8 mouse cellular contexts compared by ENCODE assay signal in genomic region chr14:72602521-72603193, GRCm38 (mm10).
DNase-seq lines count a peak whose midpoint lies in the region; ATAC-seq and TF ChIP-seq lines count a peak whose summit lies in the region.

No protein-coding gene starts in this region.

- TF ChIP-seq POLR2A in bone marrow, adult 2 months (IDR thresholded peaks at IDR 0.05; ENCODE audit: borderline replicate concordance, control insufficient read depth, low read depth, low read length), result no peak
- TF ChIP-seq POLR2A in heart, adult 2 months (IDR thresholded peaks at IDR 0.05; ENCODE audit: insufficient read depth, low read depth, low read length), result peak; percentile 92
- no peak for TF ChIP-seq POLR2A in kidney, adult 2 months (IDR thresholded peaks at IDR 0.05; ENCODE audit: low read depth, low read length)
- TF ChIP-seq POLR2A in small intestine, adult 2 months (IDR thresholded peaks at IDR 0.05; ENCODE audit: low read depth, low read length), result peak; percentile 74; the same call in 1 of the 2 replicates

- 0 out of 2 replicates have a peak, but pooled peaks have one; percentile 63 for TF ChIP-seq EP300 in heart, adult 2 months (IDR thresholded peaks at IDR 0.05; ENCODE audit: insufficient read depth, low read depth, low read length)

- no peak for TF ChIP-seq CTCF in bone marrow, adult 2 months (IDR thresholded peaks at IDR 0.05; ENCODE audit: control insufficient read depth, insufficient read depth, low read length)
- no peak for TF ChIP-seq CTCF in heart, adult 2 months (IDR thresholded peaks at IDR 0.05)
- TF ChIP-seq CTCF in kidney, adult 2 months (conservative IDR thresholded peaks at IDR 0.05; ENCODE audit: insufficient read depth, insufficient read length, low read depth, low read length), result no peak
- no peak for TF ChIP-seq CTCF in small intestine, adult 2 months (IDR thresholded peaks at IDR 0.05; ENCODE audit: extremely low read depth, insufficient read length, insufficient replicate concordance, low read depth, low read length)

- peak; percentile 91 for DNase-seq in 3T3-L1 (ENCODE audit: low read depth, low spot score)
- peak; percentile 98 for DNase-seq in embryonic facial prominence, embryonic 14.5 days (ENCODE audit: low spot score)
- peak; percentile 87 to 92 for DNase-seq in heart, adult 2 months
- DNase-seq in kidney, adult 2 months, result peak; percentile 97
- peak; percentile 92 for DNase-seq in limb, embryonic 11.5 days (ENCODE audit: low spot score)

- intact Hi-C loops in heart, adult 2 months (cut with DNase I), result loop anchor here (1.0 kb wide), 1 partner anchor 107 kb away; no protein-coding TSS in a partner anchor

- no peaks in the 10 kb centered on the region for H3K9me3 ChIP-seq in embryonic facial prominence, embryonic 14.5 days (ENCODE audit: control insufficient read depth, low read length)
- H3K9me3 ChIP-seq in limb, embryonic 11.5 days (ENCODE audit: control insufficient read depth, low read length), result no peaks in the 10 kb centered on the region
- no peaks in the 10 kb centered on the region for H3K9me3 ChIP-seq in midbrain, embryonic 13.5 days

- no peaks in the 10 kb centered on the region for H3K27me3 ChIP-seq in embryonic facial prominence, embryonic 14.5 days (replicated peaks; ENCODE audit: control insufficient read depth, insufficient read depth, low read length)
- no peaks in the 10 kb centered on the region for H3K27me3 ChIP-seq in heart, adult 2 months (ENCODE audit: control insufficient read depth, insufficient read depth, low read length)
- H3K27me3 ChIP-seq in kidney, adult 2 months (replicated peaks; ENCODE audit: control insufficient read depth, insufficient read depth, low read length), result no peaks in the 10 kb centered on the region
- H3K27me3 ChIP-seq in limb, embryonic 11.5 days (ENCODE audit: control insufficient read depth, insufficient read depth, low read length), result no peaks in the 10 kb centered on the region
- no peaks in the 10 kb centered on the region for H3K27me3 ChIP-seq in midbrain, embryonic 13.5 days
- no peaks in the 10 kb centered on the region for H3K27me3 ChIP-seq in small intestine, adult 2 months (ENCODE audit: control insufficient read depth, insufficient read depth, low read length)

- WGBS in bone marrow, adult 2 months, result 1% methylated on average over 20 of the region's 20 CpGs
- WGBS in embryonic facial prominence, embryonic 14.5 days, result 2% methylated on average over 20 of the region's 20 CpGs
- WGBS in heart, adult 2 months, result 1% methylated on average over 20 of the region's 20 CpGs
- WGBS in kidney, adult 2 months, result 2% methylated on average over 20 of the region's 20 CpGs
- WGBS in limb, embryonic 11.5 days, result 5% methylated on average over 20 of the region's 20 CpGs
- WGBS in midbrain, embryonic 13.5 days, result 3% methylated on average over 20 of the region's 20 CpGs
- 1% methylated on average over 20 of the region's 20 CpGs for WGBS in small intestine, adult 2 months

- no peak overlapping the region for H3K27ac ChIP-seq in bone marrow, adult 2 months (ENCODE audit: control insufficient read depth, insufficient read depth, low read depth, low read length, poor library complexity)
- peak overlapping the region; percentile 40 for H3K27ac ChIP-seq in embryonic facial prominence, embryonic 14.5 days (replicated peaks; ENCODE audit: low read depth, low read length)
- peak overlapping the region; percentile 79 for H3K27ac ChIP-seq in heart, adult 2 months
- peak overlapping the region; percentile 84 for H3K27ac ChIP-seq in kidney, adult 2 months (ENCODE audit: insufficient read depth, low read depth, low read length)
- peak overlapping the region; percentile 49; the same call in 1 of the 2 replicates for H3K27ac ChIP-seq in limb, embryonic 11.5 days (replicated peaks; ENCODE audit: low read depth, low read length)
- H3K27ac ChIP-seq in midbrain, embryonic 13.5 days, result peak overlapping the region; percentile 86
- peak overlapping the region; percentile 85 for H3K27ac ChIP-seq in small intestine, adult 2 months (ENCODE audit: insufficient read depth, low read depth, low read length)

- peak overlapping the region; percentile 68 for H3K9ac ChIP-seq in embryonic facial prominence, embryonic 14.5 days (ENCODE audit: low read depth, low read length)
- H3K9ac ChIP-seq in heart, adult 2 months (ENCODE audit: low read depth, low read length), result peak overlapping the region; percentile 57
- H3K9ac ChIP-seq in limb, embryonic 11.5 days (ENCODE audit: low read length), result peak overlapping the region; percentile 62
- peak overlapping the region; percentile 74 for H3K9ac ChIP-seq in midbrain, embryonic 13.5 days (replicated peaks)

- no peaks in the 10 kb centered on the region; the same call in none of the 2 replicates for H3K4me1 ChIP-seq in bone marrow, adult 2 months (ENCODE audit: control insufficient read depth, insufficient read depth, low read length)
- H3K4me1 ChIP-seq in embryonic facial prominence, embryonic 14.5 days (ENCODE audit: control insufficient read depth, insufficient read depth, low read length), result peaks cover 9% of the 10 kb centered on the region; the same call in 1 of the 2 replicates
- H3K4me1 ChIP-seq in heart, adult 2 months (ENCODE audit: control insufficient read depth, insufficient read depth, low read length), result peaks cover 8% of the 10 kb centered on the region
- H3K4me1 ChIP-seq in kidney, adult 2 months (ENCODE audit: control insufficient read depth, insufficient read depth, low read length), result peaks cover 10% of the 10 kb centered on the region
- H3K4me1 ChIP-seq in limb, embryonic 11.5 days (ENCODE audit: control insufficient read depth, insufficient read depth, low read length), result peaks cover 6% of the 10 kb centered on the region; the same call in 1 of the 2 replicates
- peaks cover 24% of the 10 kb centered on the region for H3K4me1 ChIP-seq in midbrain, embryonic 13.5 days (replicated peaks)
- H3K4me1 ChIP-seq in small intestine, adult 2 months (ENCODE audit: control insufficient read depth, insufficient read depth, insufficient read length, low read length), result peaks cover 3% of the 10 kb centered on the region; the same call in 1 of the 2 replicates

- peak overlapping the region; percentile 73 for H3K4me3 ChIP-seq in bone marrow, adult 2 months (replicated peaks; ENCODE audit: control insufficient read depth, low read depth, low read length)
- peak overlapping the region; percentile 53 for H3K4me3 ChIP-seq in embryonic facial prominence, embryonic 14.5 days (ENCODE audit: low read depth, low read length)
- H3K4me3 ChIP-seq in heart, adult 2 months, result peak overlapping the region; percentile 76
- H3K4me3 ChIP-seq in kidney, adult 2 months (ENCODE audit: insufficient read depth, low read depth, low read length), result peak overlapping the region; percentile 90
- H3K4me3 ChIP-seq in limb, embryonic 11.5 days (ENCODE audit: low read depth, low read length), result peak overlapping the region; percentile 41
- H3K4me3 ChIP-seq in midbrain, embryonic 13.5 days (replicated peaks), result peak overlapping the region; percentile 61
- peak overlapping the region; percentile 61 for H3K4me3 ChIP-seq in small intestine, adult 2 months (ENCODE audit: low read depth, low read length)

- H3K79me2 ChIP-seq in heart, adult 2 months (replicated peaks; ENCODE audit: control insufficient read depth, insufficient read depth, low read length), result peaks cover 2% of the 10 kb centered on the region

- H3K4me2 ChIP-seq in embryonic facial prominence, embryonic 14.5 days (ENCODE audit: low read depth, low read length), result peak overlapping the region; percentile 54
- H3K4me2 ChIP-seq in limb, embryonic 11.5 days (ENCODE audit: low read depth, severe bottlenecking), result peak overlapping the region; percentile 69; the same call in 1 of the 2 replicates
- peak overlapping the region; percentile 77 for H3K4me2 ChIP-seq in midbrain, embryonic 13.5 days (replicated peaks)

- ATAC-seq in embryonic facial prominence, embryonic 14.5 days (ENCODE audit: low read depth), result peak; percentile 93
- ATAC-seq in limb, embryonic 11.5 days (ENCODE audit: insufficient number of reproducible peaks, low FRiP score, low TSS enrichment, low read depth), result peak; percentile 90
- ATAC-seq in midbrain, embryonic 13.5 days, result peak; percentile 96

- peaks cover 4% of the 10 kb centered on the region; the same call in 1 of the 2 replicates for H3K36me3 ChIP-seq in embryonic facial prominence, embryonic 14.5 days (ENCODE audit: control insufficient read depth, insufficient read depth, low read length)
- H3K36me3 ChIP-seq in heart, adult 2 months (ENCODE audit: control insufficient read depth, insufficient read depth, low read length), result peaks cover 4% of the 10 kb centered on the region; the same call in 1 of the 2 replicates
- H3K36me3 ChIP-seq in kidney, adult 2 months (ENCODE audit: control insufficient read depth, insufficient read depth, low read length), result no peaks in the 10 kb centered on the region
- no peaks in the 10 kb centered on the region for H3K36me3 ChIP-seq in limb, embryonic 11.5 days (ENCODE audit: control insufficient read depth, insufficient read depth, low read length)
- H3K36me3 ChIP-seq in midbrain, embryonic 13.5 days, result peaks cover 4% of the 10 kb centered on the region
- H3K36me3 ChIP-seq in small intestine, adult 2 months (ENCODE audit: control insufficient read depth, insufficient read depth, low read length), result peaks cover 7% of the 10 kb centered on the region

Comparison
In these comparisons a context has a peak if more than half of its experiments do, and no peak if none do; other contexts are left out.
1. POLR2A ChIP-seq: peak in heart, adult 2 months (single experiment) and small intestine, adult 2 months (single experiment); none in bone marrow, adult 2 months (single experiment) and kidney, adult 2 months (single experiment).
2. Peak in every context shown above with its lines, with median percentiles within 50 percentile points of each other: DNase-seq, H3K4me3 ChIP-seq, ATAC-seq, H3K4me2 ChIP-seq and H3K9ac ChIP-seq.